Mouse (Mus musculus) MEL (cell line): ENCODE results near the gene Fam234b. TPM values are rescaled to one million over a fixed set of nuclear protein-coding genes. Genes with fewer than 3 reads are reported as not detected.

ENCODE experiments used
- DNase-seq: peaks from one replicate; pipeline ENCODE4 v3.0.0; 2011; ENCODE audit warnings: low read depth, low spot score
- H3K27ac ChIP-seq: 2 replicates; pipeline ENCODE4 v1.5.1; 2012; ENCODE audit warnings: low read depth, mild to moderate bottlenecking, control low read depth, low read length, moderate library complexity; ENCODE audit not compliant: control insufficient read depth
- H3K27me3 ChIP-seq, 2 experiments: fragments of 150-350 bp in 1 of 2; sonication (generic) in 1 of 2; 2 replicates each; pipeline ENCODE4 v1.6.1; 2012; ENCODE audit warnings: low read length in 2 of 2, mild to moderate bottlenecking in 2 of 2, improper control_type of control experiment in 1 of 2, moderate library complexity in 1 of 2; ENCODE audit not compliant: insufficient read depth in 2 of 2, control insufficient read depth in 1 of 2
- H3K36me3 ChIP-seq, 2 experiments: 2 replicates each; pipeline ENCODE4 v1.6.1; 2012 to 2014; ENCODE audit warnings: low read length in 2 of 2, improper control_type of control experiment in 1 of 2, inconsistent platforms in 1 of 2, mild to moderate bottlenecking in 1 of 2; ENCODE audit not compliant: insufficient read depth in 2 of 2, control insufficient read depth in 1 of 2
- H3K4me1 ChIP-seq, 2 experiments: fragments of 150-350 bp in 1 of 2; sonication (generic) in 1 of 2; 2 replicates each; pipeline ENCODE4 v1.6.1; 2012; ENCODE audit warnings: low read length in 2 of 2, improper control_type of control experiment in 1 of 2, mild to moderate bottlenecking in 1 of 2; ENCODE audit not compliant: insufficient read depth in 2 of 2, control insufficient read depth in 1 of 2
- H3K4me3 ChIP-seq, 2 experiments: fragments of 150-350 bp in 1 of 2; sonication (generic) in 1 of 2; 2 replicates each; pipeline ENCODE4 v1.5.1; 2012; ENCODE audit warnings: low read depth in 2 of 2, low read length in 2 of 2, mild to moderate bottlenecking in 2 of 2, moderate library complexity in 2 of 2, control low read depth in 1 of 2, improper control_type of control experiment in 1 of 2; ENCODE audit not compliant: control insufficient read depth in 1 of 2, insufficient read depth in 1 of 2
- H3K79me2 ChIP-seq: 2 replicates; pipeline ENCODE4 v1.6.1; 2012; ENCODE audit warnings: mild to moderate bottlenecking, low read length, moderate library complexity; ENCODE audit not compliant: control insufficient read depth, poor library complexity, insufficient read depth
- H3K9ac ChIP-seq: 2 replicates; pipeline ENCODE4 v1.6.1; 2012; ENCODE audit warnings: low read depth, mild to moderate bottlenecking, control low read depth, low read length, moderate library complexity; ENCODE audit not compliant: control insufficient read depth, poor library complexity, severe bottlenecking
- H3K9me3 ChIP-seq: fragments of 150-350 bp; sonication (generic); replicated peaks from 2 replicates; pipeline ENCODE4 v1.6.1; 2012; ENCODE audit warnings: mild to moderate bottlenecking, low read length, improper control_type of control experiment, moderate library complexity; ENCODE audit not compliant: insufficient read depth
- CTCF ChIP-seq, 3 experiments: IDR thresholded peaks in 2 of 3; conservative IDR thresholded peaks in 1 of 3; 2 replicates each; pipeline ENCODE4 v1.5.1; 2011 to 2012; ENCODE audit warnings: low read length in 3 of 3, low read depth in 2 of 3, mild to moderate bottlenecking in 2 of 3, improper control_type of control experiment in 1 of 3, inconsistent platforms in 1 of 3, mixed read lengths in 1 of 3, moderate library complexity in 1 of 3; ENCODE audit not compliant: control insufficient read depth in 1 of 3, insufficient read depth in 1 of 3, poor library complexity in 1 of 3, severe bottlenecking in 1 of 3
- E2F4 ChIP-seq: IDR thresholded peaks from 2 replicates; pipeline ENCODE4 v1.6.1; 2011; ENCODE audit warnings: low read depth, low read length, improper control_type of control experiment, borderline replicate concordance
- ELF1 ChIP-seq: IDR thresholded peaks from 2 replicates; pipeline ENCODE4 v1.6.1; 2014; ENCODE audit warnings: low read depth, mild to moderate bottlenecking, inconsistent platforms, low read length, improper control_type of control experiment, moderate library complexity
- ETS1 ChIP-seq: IDR thresholded peaks from 2 replicates; pipeline ENCODE4 v1.6.1; 2012; ENCODE audit warnings: low read depth, mild to moderate bottlenecking, inconsistent platforms, low read length, improper control_type of control experiment, moderate library complexity
- GATA1 ChIP-seq: IDR thresholded peaks from 2 replicates; pipeline ENCODE4 v1.6.1; 2011; ENCODE audit warnings: low read depth, low read length, improper control_type of control experiment
- MAX ChIP-seq: IDR thresholded peaks from 2 replicates; pipeline ENCODE4 v1.6.1; 2011; ENCODE audit warnings: low read length, improper control_type of control experiment
- MXI1 ChIP-seq: IDR thresholded peaks from 2 replicates; pipeline ENCODE4 v1.6.1; 2011; ENCODE audit warnings: mild to moderate bottlenecking, low read depth, low read length, improper control_type of control experiment
- MYB ChIP-seq: IDR thresholded peaks from 2 replicates; pipeline ENCODE4 v1.6.1; 2011; ENCODE audit warnings: mild to moderate bottlenecking, low read depth, low read length, improper control_type of control experiment
- MYC ChIP-seq: IDR thresholded peaks from 2 replicates; pipeline ENCODE4 v1.6.1; 2011; ENCODE audit warnings: low read depth, mild to moderate bottlenecking, low read length, improper control_type of control experiment, moderate library complexity
- NRF1 ChIP-seq: IDR thresholded peaks from 2 replicates; pipeline ENCODE4 v1.6.1; 2014; ENCODE audit warnings: low read depth, mild to moderate bottlenecking, inconsistent platforms, low read length, improper control_type of control experiment, moderate library complexity; ENCODE audit not compliant: poor library complexity, insufficient read depth, severe bottlenecking
- POLR2A ChIP-seq, 2 experiments: IDR thresholded peaks; 2 replicates each; pipeline ENCODE4 v1.6.1; 2011 to 2012; ENCODE audit warnings: low read length in 2 of 2, mild to moderate bottlenecking in 2 of 2, control low read depth in 1 of 2, improper control_type of control experiment in 1 of 2, low read depth in 1 of 2, moderate library complexity in 1 of 2; ENCODE audit not compliant: control insufficient read depth in 1 of 2, insufficient read depth in 1 of 2, poor library complexity in 1 of 2
- RAD21 ChIP-seq: IDR thresholded peaks from 2 replicates; pipeline ENCODE4 v1.6.1; 2011; ENCODE audit warnings: mild to moderate bottlenecking, low read depth, low read length, improper control_type of control experiment
- SMC3 ChIP-seq: IDR thresholded peaks from 2 replicates; pipeline ENCODE4 v1.6.1; 2011; ENCODE audit warnings: low read depth, low read length, improper control_type of control experiment
- TBP ChIP-seq: IDR thresholded peaks from 2 replicates; pipeline ENCODE4 v1.8.0; 2011; ENCODE audit warnings: low read depth, low read length, improper control_type of control experiment
- TCF12 ChIP-seq: IDR thresholded peaks from 2 replicates; pipeline ENCODE4 v1.6.1; 2014; ENCODE audit warnings: low read depth, mild to moderate bottlenecking, inconsistent platforms, low read length, improper control_type of control experiment, moderate library complexity
- UBTF ChIP-seq: IDR thresholded peaks from 2 replicates; pipeline ENCODE4 v1.6.1; 2012; ENCODE audit warnings: low read depth, mild to moderate bottlenecking, inconsistent platforms, low read length, improper control_type of control experiment, moderate library complexity, borderline replicate concordance; ENCODE audit not compliant: insufficient read depth
- USF1 ChIP-seq: IDR thresholded peaks from 2 replicates; pipeline ENCODE4 v1.6.1; 2014; ENCODE audit warnings: low read depth, mild to moderate bottlenecking, inconsistent platforms, low read length, improper control_type of control experiment, moderate library complexity
- USF2 ChIP-seq, 2 experiments: IDR thresholded peaks; 2 replicates each; pipeline ENCODE4 v1.6.1; 2011 to 2012; ENCODE audit warnings: improper control_type of control experiment in 2 of 2, low read length in 2 of 2, borderline replicate concordance in 1 of 2, inconsistent platforms in 1 of 2, low read depth in 1 of 2, mild to moderate bottlenecking in 1 of 2; ENCODE audit not compliant: insufficient read depth in 1 of 2
- ZC3H11A ChIP-seq: IDR thresholded peaks from 2 replicates; pipeline ENCODE4 v1.6.1; 2012; ENCODE audit warnings: low read depth, mild to moderate bottlenecking, inconsistent platforms, low read length, improper control_type of control experiment
- ZMIZ1 ChIP-seq: IDR thresholded peaks from 2 replicates; pipeline ENCODE4 v1.6.1; 2012; ENCODE audit warnings: low read depth, mild to moderate bottlenecking, inconsistent platforms, low read length, improper control_type of control experiment, moderate library complexity
- ZNF384 ChIP-seq: IDR thresholded peaks from 2 replicates; pipeline ENCODE4 v1.6.1; 2012; ENCODE audit warnings: low read depth, mild to moderate bottlenecking, inconsistent platforms, low read length, improper control_type of control experiment
- polyA plus RNA-seq, 2 experiments: library from polyadenylated mRNA; stranded (reverse) in 1 of 2; unstranded in 1 of 2; fragments of >175 nt in 1 of 2; fragments of >200 nt in 1 of 2; gene quantifications; 2 replicates each; pipeline versions ENCODE4 v1.2.1 to v1.2.4; 2012; ENCODE audit warnings: low replicate concordance in 2 of 2, low read depth in 1 of 2; ENCODE audit not compliant: insufficient read length in 2 of 2, insufficient read depth in 1 of 2, missing spikeins in 1 of 2
- total RNA-seq: library from RNA; depleted of rRNA; stranded (reverse); fragments of 300-350 nt; gene quantifications from 2 replicates; pipeline ENCODE4 v1.2.3, GENCODE M21; 2012

Fam234b gene
- total and polyA plus RNA-seq, 3 experiments: 12.2 to 20.5 TPM; not detected in 1

DNA sequence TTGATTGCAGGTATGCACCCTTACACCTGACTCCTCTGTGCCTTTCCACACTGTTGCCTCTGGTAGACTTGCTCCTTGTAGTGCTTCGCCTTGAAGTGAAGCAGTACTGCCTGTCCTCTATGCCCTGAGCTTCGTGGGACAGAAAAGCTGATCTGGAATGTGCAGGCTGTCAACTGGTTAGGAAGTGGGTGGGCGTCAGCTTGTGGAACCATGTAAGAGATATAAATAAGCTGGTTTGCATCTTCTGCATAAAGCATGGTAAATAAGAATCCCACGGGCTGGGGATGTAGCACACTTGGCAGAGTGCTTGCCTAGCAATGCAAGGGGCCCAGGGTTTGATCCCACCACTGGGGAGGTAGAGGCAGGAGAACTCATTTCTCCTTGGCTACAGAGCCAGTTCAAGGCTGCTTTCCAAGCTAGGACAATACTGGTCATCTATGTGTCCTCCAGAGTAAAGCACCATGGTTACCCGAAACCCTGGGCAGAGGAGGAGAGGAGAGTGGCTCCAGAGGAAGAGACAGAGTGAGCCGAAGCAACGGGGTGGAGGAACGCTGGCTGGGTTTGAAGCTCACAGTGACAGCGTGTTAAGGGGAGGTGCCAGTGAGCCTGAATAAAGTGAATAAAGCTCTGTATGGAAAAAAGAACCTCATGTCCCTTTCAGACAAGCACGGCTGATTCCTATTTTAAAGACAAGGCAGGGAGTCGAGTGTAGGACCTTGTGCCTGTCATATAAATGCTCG, 34.8 kb downstream of the Fam234b start:
- TF ChIP-seq E2F4: no peak
- no peak for TF ChIP-seq MYB
- TF ChIP-seq NRF1: no peak
- TF ChIP-seq RAD21: no peak
- no peak for TF ChIP-seq GATA1
- no peak for TF ChIP-seq USF1
- no peak for TF ChIP-seq MXI1
- no peaks in the 10 kb centered on the region for H3K79me2 ChIP-seq
- H3K4me3 ChIP-seq: no peak overlapping the region
- H3K9me3 ChIP-seq: no peaks in the 10 kb centered on the region
- H3K36me3 ChIP-seq: no peaks in the 10 kb centered on the region; a peak in 1 of 4 replicates
- H3K4me1 ChIP-seq: no peaks in the 10 kb centered on the region
- no peak overlapping the region for H3K27ac ChIP-seq
- H3K27me3 ChIP-seq: no peaks in the 10 kb centered on the region
- H3K9ac ChIP-seq: no peak overlapping the region
- DNase-seq: no peak

- TF ChIP-seq MAX (no peak), POLR2A (IDR thresholded peaks at IDR 0.05; ENCODE audit: control insufficient read depth in 1 of 2, insufficient read depth in 1 of 2, low read depth in 1 of 2, low read length in 2 of 2, poor library complexity in 1 of 2) (no peak), TCF12 (no peak), CTCF (IDR thresholded peaks at IDR 0.05 in 2 of 3, conservative IDR thresholded peaks at IDR 0.05 in 1 of 3; ENCODE audit: control insufficient read depth in 1 of 3, insufficient read depth in 1 of 3, low read depth in 2 of 3, low read length in 3 of 3, poor library complexity in 1 of 3, severe bottlenecking in 1 of 3) (no peak), TBP (no peak), ZC3H11A (no peak), ETS1 (no peak), SMC3 (no peak), USF2 (IDR thresholded peaks at IDR 0.05; ENCODE audit: borderline replicate concordance in 1 of 2, insufficient read depth in 1 of 2, low read depth in 1 of 2, low read length in 2 of 2) (no peak), ELF1 (no peak), MYC (no peak), ZMIZ1 (no peak), ZNF384 (no peak), UBTF (no peak), NRF1 (no peak)
- no peaks in the 10 kb centered on the region for H3K27me3 ChIP-seq
- H3K9ac ChIP-seq: no peak overlapping the region
- H3K79me2 ChIP-seq: no peaks in the 10 kb centered on the region
- H3K9me3 ChIP-seq: no peaks in the 10 kb centered on the region
- H3K36me3 ChIP-seq: no peaks in the 10 kb centered on the region; a peak in 1 of 4 replicates
- no peak overlapping the region for H3K4me3 ChIP-seq
- DNase-seq: peak; percentile 35
- H3K27ac ChIP-seq: no peak overlapping the region
- H3K4me1 ChIP-seq: no peaks in the 10 kb centered on the region
Measured at GRCm38 (mm10) chr6:135235742-135236141, 38.0 kb downstream of the Fam234b start.
